Mouse (Mus musculus) liver, postnatal 0 days (tissue): ENCODE data around the gene Mcam. TPM values are rescaled to one million over a fixed set of nuclear protein-coding genes. Genes with fewer than 3 reads are reported as not detected.
A peak's percentile ranks its signal among the peaks of the same experiment; 100 is the strongest.

Experiments
- ATAC-seq: fragments of 200-750 bp; cut with Nextera tagmentation; 2 replicates; pipeline ENCODE4 v1.8.0; 2017; ENCODE audit warnings: mild to moderate bottlenecking, moderate library complexity
- DNase-seq: peaks from one replicate; pipeline ENCODE4 v3.0.0-alpha.2; 2016
- H3K27ac ChIP-seq: fragments of 300-500 bp; sonication (generic); 2 replicates; pipeline ENCODE4 v1.5.1; 2014; ENCODE audit warnings: antibody characterized with exemption, moderate library complexity, mild to moderate bottlenecking, low read depth
- H3K27me3 ChIP-seq: fragments of 300-500 bp; sonication (generic); 2 replicates; pipeline ENCODE4 v1.6.1; 2014; ENCODE audit warnings: low read length, control low read depth, mixed read lengths; ENCODE audit not compliant: insufficient read depth
- H3K36me3 ChIP-seq: fragments of 300-500 bp; sonication (generic); replicated peaks from 2 replicates; pipeline ENCODE4 v1.6.1; 2014; ENCODE audit warnings: mild to moderate bottlenecking, control low read depth, low read length, moderate library complexity, mixed read lengths; ENCODE audit not compliant: insufficient read depth
- H3K4me1 ChIP-seq: fragments of 300-500 bp; sonication (generic); 2 replicates; pipeline ENCODE4 v1.6.1; 2014; ENCODE audit warnings: antibody characterized with exemption, mild to moderate bottlenecking, control low read depth; ENCODE audit not compliant: insufficient read depth
- H3K4me2 ChIP-seq: fragments of 300-500 bp; sonication (generic); 2 replicates; pipeline ENCODE4 v1.6.1; 2014; ENCODE audit warnings: low read depth, mild to moderate bottlenecking, low read length, moderate library complexity, mixed read lengths
- H3K4me3 ChIP-seq: fragments of 300-500 bp; sonication (generic); 2 replicates; pipeline ENCODE4 v1.5.1; 2014; ENCODE audit warnings: low read depth, low read length
- H3K9ac ChIP-seq: fragments of 300-500 bp; sonication (generic); replicated peaks from 2 replicates; pipeline ENCODE4 v1.6.1; 2014; ENCODE audit warnings: mild to moderate bottlenecking, moderate library complexity
- H3K9me3 ChIP-seq: fragments of 300-500 bp; sonication (generic); 2 replicates; pipeline ENCODE4 v1.6.1; 2016; ENCODE audit warnings: mild to moderate bottlenecking, control low read depth, low read length, mixed read lengths
- CTCF ChIP-seq: sonication (generic); IDR thresholded peaks from 2 replicates; pipeline ENCODE4 v1.5.1; 2016; ENCODE audit warnings: antibody characterized with exemption, low read depth
- EP300 ChIP-seq: IDR thresholded peaks from 2 replicates; pipeline ENCODE4 v1.6.1; 2016; ENCODE audit warnings: antibody characterized with exemption, low read depth, mild to moderate bottlenecking
- WGBS: fragments of 180-500 bp; shearing (Covaris S2); extraction: QIAGEN DNeasy Blood & Tissue Kit; methylation state at CpG from one replicate; pipeline ENCODE4 v1.1.7; 2014; ENCODE audit not compliant: insufficient replicate concordance; 5-methylcytosine and 5-hydroxymethylcytosine counted together
- polyA plus RNA-seq: library from polyadenylated mRNA; unstranded; fragments of >200 nt; fragmentation: Nextera tagmentation; extraction: Ambion mirVana; gene quantifications from 2 replicates; pipeline ENCODE4 v1.2.1, GENCODE M21; 2015

Mcam gene
- polyA plus RNA-seq, 1 experiment from 2014 or later = 4.5 TPM

- Histone ChIP-seq H3K4me3 (no peak overlapping the region), H3K27ac (no peak overlapping the region), H3K4me2 (no peak overlapping the region), H3K9me3 (no peaks in the 10 kb centered on the region), H3K4me1 (no peaks in the 10 kb centered on the region), H3K27me3 (0 out of 2 replicates have a peak, but pooled peaks cover 1% of the 10 kb centered on the region), H3K36me3 (peaks cover 25% of the 10 kb centered on the region), H3K9ac (no peak overlapping the region)
- WGBS = 77% methylated on average over 5 of the region's 5 CpGs
- ATAC-seq (no peak), DNase-seq (no peak)
- no peak for TF ChIP-seq CTCF
- TF ChIP-seq EP300 = no peak
Measured at GRCm38 (mm10) chr9:44141951-44142350, 7.7 kb downstream of the Mcam start.

GRCm38 (mm10) chr9:44143421-44143820 lies 9.2 kb downstream of the Mcam start:
- 87% methylated on average over 5 of the region's 5 CpGs for WGBS
- Histone ChIP-seq H3K4me3 (no peak overlapping the region), H3K36me3 (peaks cover 26% of the 10 kb centered on the region), H3K27ac (no peak overlapping the region), H3K9ac (no peak overlapping the region), H3K4me1 (no peaks in the 10 kb centered on the region), H3K27me3 (no peaks in the 10 kb centered on the region), H3K4me2 (no peak overlapping the region), H3K9me3 (no peaks in the 10 kb centered on the region)
- ATAC-seq (no peak), DNase-seq (no peak)
- no peak for TF ChIP-seq CTCF
- TF ChIP-seq EP300 = no peak

- WGBS = 61% methylated on average over 7 of the region's 8 CpGs
- H3K36me3 ChIP-seq = peaks cover 26% of the 10 kb centered on the region
- no peak for ATAC-seq
Measured at GRCm38 (mm10) chr9:44144023-44144717, 9.9 kb downstream of the Mcam start.

GRCm38 (mm10) chr9:44144718-44145060 lies 10.4 kb downstream of the Mcam start:
- H3K4me3 ChIP-seq = no peak overlapping the region
- DNase-seq (no peak), ATAC-seq (no peak)
- H3K27ac ChIP-seq = no peak overlapping the region
- H3K4me1 ChIP-seq = no peaks in the 10 kb centered on the region
- TF ChIP-seq EP300 (no peak), CTCF (no peak)
- H3K4me2 ChIP-seq = no peak overlapping the region
- H3K27me3 ChIP-seq = no peaks in the 10 kb centered on the region
- H3K9me3 ChIP-seq = no peaks in the 10 kb centered on the region
- peaks cover 26% of the 10 kb centered on the region for H3K36me3 ChIP-seq
- no peak overlapping the region for H3K9ac ChIP-seq

More at GRCm38 (mm10) chr9:44144023-44144717, 9.9 kb downstream of the Mcam start:
- no peak overlapping the region for H3K4me2 ChIP-seq
- no peaks in the 10 kb centered on the region for H3K9me3 ChIP-seq
- H3K4me3 ChIP-seq = no peak overlapping the region
- no peak for DNase-seq
- TF ChIP-seq EP300 = no peak
- peak; percentile 35 for TF ChIP-seq CTCF
- no peak overlapping the region for H3K27ac ChIP-seq
- H3K27me3 ChIP-seq = no peaks in the 10 kb centered on the region
- no peaks in the 10 kb centered on the region for H3K4me1 ChIP-seq
- no peak overlapping the region for H3K9ac ChIP-seq

- Histone ChIP-seq H3K27me3 (no peaks in the 10 kb centered on the region), H3K9me3 (no peaks in the 10 kb centered on the region), H3K9ac (no peak overlapping the region), H3K4me3 (no peak overlapping the region), H3K4me1 (no peaks in the 10 kb centered on the region), H3K27ac (no peak overlapping the region), H3K36me3 (peaks cover 27% of the 10 kb centered on the region), H3K4me2 (no peak overlapping the region)
- peak; percentile 65 for TF ChIP-seq CTCF
- no peak for TF ChIP-seq EP300
- no peak for DNase-seq
- WGBS = 47% methylated on average over 3 of the region's 3 CpGs
- no peak for ATAC-seq
Measured at GRCm38 (mm10) chr9:44147290-44147689, 13.0 kb downstream of the Mcam start.

GRCm38 (mm10) chr9:44159886-44160285 lies 25.6 kb downstream of the Mcam start:
- H3K4me1 ChIP-seq = no peaks in the 10 kb centered on the region
- ATAC-seq (no peak), DNase-seq (no peak)
- no peaks in the 10 kb centered on the region for H3K9me3 ChIP-seq
- no peak overlapping the region for H3K9ac ChIP-seq
- H3K4me3 ChIP-seq = no peak overlapping the region
- no peaks in the 10 kb centered on the region for H3K27me3 ChIP-seq
- peaks cover 67% of the 10 kb centered on the region for H3K36me3 ChIP-seq
- TF ChIP-seq CTCF (no peak), EP300 (no peak)
- H3K27ac ChIP-seq = no peak overlapping the region
- H3K4me2 ChIP-seq = no peak overlapping the region
- 78% methylated on average over 3 of the region's 3 CpGs for WGBS
